Mouse (Mus musculus): ENCODE results near the gene Aadacl3. TPM values are rescaled to one million over a fixed set of nuclear protein-coding genes. Genes with fewer than 3 reads are reported as not detected.

Aadacl3 gene
- total RNA-seq, 1 experiment from 2014 or later = not detected

Other genes starting within 250 kb of the Aadacl3 start
- not detected in 3 replicates for gene Pramel5, start 183.3 kb downstream of the Aadacl3 start, total RNA-seq (2017)
- gene Gm13128, start 133.5 kb downstream of the Aadacl3 start, total RNA-seq (2017) = not detected in 3 replicates
- not detected in 3 replicates for gene Gm13119, start 105.8 kb downstream of the Aadacl3 start, total RNA-seq (2017)
- not detected in 3 replicates for gene Pramef20, start 85.8 kb downstream of the Aadacl3 start, total RNA-seq (2017)
- not detected in 3 replicates for gene Pramef12, start 55.3 kb downstream of the Aadacl3 start, total RNA-seq (2017)
- gene 1700012P22Rik, start 25.0 kb downstream of the Aadacl3 start, total RNA-seq (2017) = not detected in 3 replicates
- gene Gm9944, start 10.4 kb downstream of the Aadacl3 start, total RNA-seq (2017) = not detected in 3 replicates
- not detected in 3 replicates for gene 9430007A20Rik, start 56.1 kb upstream of the Aadacl3 start, total RNA-seq (2017)
- not detected in 3 replicates for gene Gm13124, start 101.4 kb upstream of the Aadacl3 start, total RNA-seq (2017)
- not detected in 3 replicates for gene Aadacl4, start 150.0 kb upstream of the Aadacl3 start, total RNA-seq (2017)
- gene Gm436, start 222.6 kb upstream of the Aadacl3 start, total RNA-seq (2017) = not detected in 3 replicates